Mouse (Mus musculus): Measurements from ENCODE around the gene Olfr56.

DNA sequence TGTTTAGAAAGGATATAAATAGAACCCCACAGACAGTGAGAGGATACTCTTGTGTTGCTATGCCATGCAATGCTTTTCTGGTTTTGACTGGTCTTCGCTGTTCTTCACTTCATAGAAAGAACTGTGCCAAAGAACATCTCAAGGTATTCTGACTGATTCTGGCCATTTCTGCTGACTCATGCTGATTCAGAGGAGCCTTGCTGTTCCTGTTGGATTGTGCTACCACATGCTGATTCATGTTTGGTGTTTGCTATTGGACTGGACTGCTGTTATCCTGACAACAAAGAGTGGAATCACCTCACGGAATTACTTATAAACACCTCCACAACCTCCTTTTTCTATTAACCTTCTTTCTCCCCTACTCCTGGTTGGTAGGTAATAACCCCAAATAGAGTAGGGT is 145.5 kb downstream of the Olfr56 start:
- TF ChIP-seq CTCF (IDR thresholded peaks at IDR 0.05; ENCODE audit: control insufficient read depth, insufficient read depth, insufficient read length) (no peak), MAX (IDR thresholded peaks at IDR 0.05) (no peak), USF1 (IDR thresholded peaks at IDR 0.05; ENCODE audit: low read depth) (no peak), MYOG (IDR thresholded peaks at IDR 0.05; ENCODE audit: control insufficient read depth, extremely low read depth, insufficient read length) (no peak), CEBPB (IDR thresholded peaks at IDR 0.05; ENCODE audit: low read depth) (no peak), FOSL1 (IDR thresholded peaks at IDR 0.05; ENCODE audit: insufficient read depth, low read length, poor library complexity, severe bottlenecking) (no peak), MYOD1 (IDR thresholded peaks at IDR 0.05; ENCODE audit: control insufficient read depth, insufficient read length, low read depth) (no peak)

Measured in C2C12 (cell line).